15 mouse cellular contexts compared by ENCODE assay signal in genomic region chr9:96785871-96786342, GRCm38 (mm10). TPM values are rescaled to one million over a fixed set of nuclear protein-coding genes. Genes with fewer than 3 reads are reported as not detected.
DNase-seq lines count a peak whose midpoint lies in the region; ATAC-seq lines count a peak whose summit lies in the region.
"Had no signal": no experiment of that assay in that cellular context is flagged by ENCODE, and none has a peak within 500 bp of the region (broad histone marks: within the 10 kb centered on the region; RNA-seq: fewer than 3 reads in every experiment).

No protein-coding gene starts in this region.

- no peak for DNase-seq in lung, postnatal 14 days
- peak; percentile 27 for DNase-seq in ZHBTc4 (ENCODE audit: low read depth, low spot score)
- DNase-seq in kidney, adult 8-10 months = peak; percentile 25 to 51
- peak; percentile 35 for DNase-seq in naive thymus-derived CD4-positive, alpha-beta T cell, adult 2 months (ENCODE audit: low read depth)
- no peak for DNase-seq in layer of hippocampus, postnatal 10 days (ENCODE audit: low spot score in 2 of 2)
- DNase-seq in retina, postnatal 1 day = no peak
- DNase-seq in spleen, postnatal 10 days (ENCODE audit: low spot score in 2 of 2) = no peak
- DNase-seq: adrenal gland, postnatal 25 days; heart, postnatal 4 days; layer of hippocampus, postnatal 36 days; liver, postnatal 0 days had no signal

- H3K4me2 ChIP-seq in lung, embryonic 16.5 days (ENCODE audit: low read depth, low read length) = no peak overlapping the region
- H3K4me2 ChIP-seq: embryonic facial prominence, embryonic 15.5 days; limb, embryonic 12.5 days; midbrain, embryonic 15.5 days had no signal

- H3K4me3 ChIP-seq in lung, embryonic 16.5 days (ENCODE audit: low read length) = no peak overlapping the region
- H3K4me3 ChIP-seq: embryonic facial prominence, embryonic 15.5 days; limb, embryonic 12.5 days; midbrain, embryonic 15.5 days had no signal

- no peaks in the 10 kb centered on the region for H3K36me3 ChIP-seq in lung, embryonic 16.5 days (ENCODE audit: control insufficient read depth, insufficient read depth, low read length)
- H3K36me3 ChIP-seq: embryonic facial prominence, embryonic 15.5 days; limb, embryonic 12.5 days; midbrain, embryonic 15.5 days had no signal

- H3K27ac ChIP-seq in lung, embryonic 16.5 days (ENCODE audit: low read length) = peak overlapping the region; percentile 34; the same call in 1 of the 2 replicates
- H3K27ac ChIP-seq: embryonic facial prominence, embryonic 15.5 days; limb, embryonic 12.5 days; midbrain, embryonic 15.5 days had no signal

- no peak overlapping the region for H3K9ac ChIP-seq in lung, embryonic 16.5 days (ENCODE audit: low read length)
- H3K9ac ChIP-seq: embryonic facial prominence, embryonic 15.5 days; limb, embryonic 12.5 days; liver, postnatal 0 days; midbrain, embryonic 15.5 days had no signal

- no peaks in the 10 kb centered on the region for H3K27me3 ChIP-seq in lung, embryonic 16.5 days (ENCODE audit: control insufficient read depth, insufficient read depth, low read depth, low read length)
- H3K27me3 ChIP-seq: embryonic facial prominence, embryonic 15.5 days; limb, embryonic 12.5 days; midbrain, embryonic 15.5 days had no signal

- peaks cover 17% of the 10 kb centered on the region; the same call in 1 of the 2 replicates for H3K4me1 ChIP-seq in lung, embryonic 16.5 days (replicated peaks; ENCODE audit: control insufficient read depth, insufficient read depth, low read length)
- H3K4me1 ChIP-seq: embryonic facial prominence, embryonic 15.5 days; midbrain, embryonic 15.5 days had no signal

- 11% methylated on average over 9 of the region's 9 CpGs for WGBS in lung, embryonic 16.5 days

- H3K9me3 ChIP-seq in lung, embryonic 16.5 days (ENCODE audit: control insufficient read depth, low read length) = no peaks in the 10 kb centered on the region
- H3K9me3 ChIP-seq: embryonic facial prominence, embryonic 15.5 days; limb, embryonic 12.5 days; midbrain, embryonic 15.5 days had no signal

- peak; percentile 72 for ATAC-seq in lung, embryonic 16.5 days (ENCODE audit: low read depth)
- ATAC-seq: liver, postnatal 0 days; midbrain, embryonic 15.5 days had no signal

RNA-seq across cellular contexts. Expression of gene Zbtb38, which starts 33.3 kb away (rescaled TPM):
- polyA plus RNA-seq in lung, embryonic 16.5 days (2015; fragmentation: Nextera tagmentation; extraction: Ambion mirVana) = 27.2 and 29.2 TPM in 2 replicates
- total RNA-seq in layer of hippocampus, postnatal 10 days (2021) = 10 to 100 TPM; 42.3 to 45.2 TPM

Comparison
In these comparisons a context has a peak if more than half of its experiments do, and no peak if none do; other contexts are left out.
1. DNase-seq: peak in ZHBTc4 (single experiment), kidney, adult 8-10 months (2 of 2) and naive thymus-derived CD4-positive, alpha-beta T cell, adult 2 months (single experiment); none in lung, postnatal 14 days (single experiment), layer of hippocampus, postnatal 10 days (0 of 2), retina, postnatal 1 day (single experiment) and spleen, postnatal 10 days (0 of 2).